Mouse (Mus musculus): ENCODE data around the gene Etv6.

Etv6 gene

GRCm38 (mm10) chr6:134045092-134045868 is 9.8 kb downstream of the Etv6 start:
- no peak for DNase-seq (ENCODE audit: low spot score in 2 of 2)

- no peak for DNase-seq (ENCODE audit: low spot score in 2 of 2)
Observed at GRCm38 (mm10) chr6:134046136-134046535, 10.6 kb downstream of the Etv6 start.

GRCm38 (mm10) chr6:134047249-134047648 is 11.7 kb downstream of the Etv6 start:
- no peak for DNase-seq (ENCODE audit: low spot score in 2 of 2)

- no peak for DNase-seq (ENCODE audit: low spot score in 2 of 2)
Observed at GRCm38 (mm10) chr6:134047974-134048373, 12.5 kb downstream of the Etv6 start.

GRCm38 (mm10) chr6:134048965-134049364 is 13.5 kb downstream of the Etv6 start:
- no peak for DNase-seq (ENCODE audit: low spot score in 2 of 2)

- no peak for DNase-seq (ENCODE audit: low spot score in 2 of 2)
Observed at GRCm38 (mm10) chr6:134050466-134050865, 15.0 kb downstream of the Etv6 start.

- DNase-seq (ENCODE audit: low spot score in 2 of 2), result no peak
Observed at GRCm38 (mm10) chr6:134051950-134052349, 16.4 kb downstream of the Etv6 start.

GRCm38 (mm10) chr6:134053146-134053545 is 17.6 kb downstream of the Etv6 start:
- no peak for DNase-seq (ENCODE audit: low spot score in 2 of 2)

GRCm38 (mm10) chr6:134053566-134053965 is 18.1 kb downstream of the Etv6 start:
- no peak for DNase-seq (ENCODE audit: low spot score in 2 of 2)

GRCm38 (mm10) chr6:134055588-134055987 is 20.1 kb downstream of the Etv6 start:
- no peak for DNase-seq (ENCODE audit: low spot score in 2 of 2)

GRCm38 (mm10) chr6:134058451-134058850 is 23.0 kb downstream of the Etv6 start:
- DNase-seq (ENCODE audit: low spot score in 2 of 2), result no peak

- no peak for DNase-seq (ENCODE audit: low spot score in 2 of 2)
Observed at GRCm38 (mm10) chr6:134058886-134059551, 23.5 kb downstream of the Etv6 start.

- DNase-seq (ENCODE audit: low spot score in 2 of 2), result no peak
Observed at GRCm38 (mm10) chr6:134059552-134059891, 24.0 kb downstream of the Etv6 start.

GRCm38 (mm10) chr6:134060036-134060435 is 24.5 kb downstream of the Etv6 start:
- no peak for DNase-seq (ENCODE audit: low spot score in 2 of 2)

GRCm38 (mm10) chr6:134060811-134061210 is 25.3 kb downstream of the Etv6 start:
- no peak for DNase-seq (ENCODE audit: low spot score in 2 of 2)

GRCm38 (mm10) chr6:134065018-134065725 is 29.7 kb downstream of the Etv6 start:
- no peak for DNase-seq (ENCODE audit: low spot score in 2 of 2)

GRCm38 (mm10) chr6:134066112-134066511 is 30.6 kb downstream of the Etv6 start:
- no peak for DNase-seq (ENCODE audit: low spot score in 2 of 2)

- DNase-seq (ENCODE audit: low spot score in 2 of 2), result no peak
Observed at GRCm38 (mm10) chr6:134066996-134067395, 31.5 kb downstream of the Etv6 start.

GRCm38 (mm10) chr6:134067536-134067935 is 32.0 kb downstream of the Etv6 start:
- no peak for DNase-seq (ENCODE audit: low spot score in 2 of 2)

- no peak for DNase-seq (ENCODE audit: low spot score in 2 of 2)
Observed at GRCm38 (mm10) chr6:134072439-134072838, 36.9 kb downstream of the Etv6 start.

- no peak for DNase-seq (ENCODE audit: low spot score in 2 of 2)
Observed at GRCm38 (mm10) chr6:134072906-134073305, 37.4 kb downstream of the Etv6 start.

- no peak for DNase-seq (ENCODE audit: low spot score in 2 of 2)
Observed at GRCm38 (mm10) chr6:134074353-134074752, 38.9 kb downstream of the Etv6 start.

GRCm38 (mm10) chr6:134075031-134075430 is 39.5 kb downstream of the Etv6 start:
- DNase-seq (ENCODE audit: low spot score in 2 of 2), result no peak
